Mouse (Mus musculus): ENCODE data around the gene Gm8229.
"Not testable (repeated sequence)": the region's sequence is repeated elsewhere in the genome, so short reads cannot be mapped to it uniquely, and the experiment has no call there.

GRCm38 (mm10) chr14:44338484-44338883 is 26.7 kb upstream of the Gm8229 start, which contains the start of gene Gm5930:
- not testable (repeated sequence) for TF ChIP-seq POLR2A (IDR thresholded peaks at IDR 0.05; ENCODE audit: borderline replicate concordance, extremely low read depth, insufficient read depth, insufficient read length, poor library complexity, severe bottlenecking); CTCF (IDR thresholded peaks at IDR 0.05; ENCODE audit: borderline replicate concordance, extremely low read depth, insufficient read depth, insufficient read length)

All from brain, embryonic 14.5 days (tissue).